Mouse (Mus musculus) olfactory bulb, adult 2 months (tissue): ENCODE measurements around the gene Mlxipl. TPM values are rescaled to one million over a fixed set of nuclear protein-coding genes. Genes with fewer than 3 reads are reported as not detected.
"Not testable (repeated sequence)": the region's sequence is repeated elsewhere in the genome, so short reads cannot be mapped to it uniquely, and the experiment has no call there.

Experiments used
- H3K27ac ChIP-seq: fragments of 200-500 bp; 2 replicates; pipeline ENCODE4 v1.5.1; 2012; ENCODE audit warnings: low read depth, low read length; ENCODE audit not compliant: insufficient read depth
- H3K4me1 ChIP-seq: fragments of 200-500 bp; 2 replicates; pipeline ENCODE4 v1.6.1; 2012; ENCODE audit warnings: low read length; ENCODE audit not compliant: control insufficient read depth, insufficient read depth
- H3K4me3 ChIP-seq: fragments of 200-500 bp; 2 replicates; pipeline ENCODE4 v1.5.1; 2012; ENCODE audit warnings: mild to moderate bottlenecking, low read depth, low read length, moderate library complexity; ENCODE audit not compliant: insufficient read depth
- CTCF ChIP-seq: fragments of 200-500 bp; IDR thresholded peaks from 2 replicates; pipeline ENCODE4 v1.5.1; 2012; ENCODE audit warnings: low read depth, mild to moderate bottlenecking, low read length, moderate library complexity; ENCODE audit not compliant: insufficient read depth
- POLR2A ChIP-seq: fragments of 200-500 bp; IDR thresholded peaks from 2 replicates; pipeline ENCODE4 v1.6.1; 2012; ENCODE audit warnings: mild to moderate bottlenecking, low read depth, low read length, moderate library complexity; ENCODE audit not compliant: insufficient read depth
- WGBS: fragments of 180-500 bp; shearing (Covaris S2); methylation state at CpG from one replicate; pipeline ENCODE4 v1.1.7; 2018; 5-methylcytosine and 5-hydroxymethylcytosine counted together
- polyA plus RNA-seq: library from polyadenylated mRNA; stranded (reverse); fragments of >200 nt; gene quantifications from 2 replicates; pipeline ENCODE4 v1.2.4, GENCODE M21; 2012; ENCODE audit warnings: low replicate concordance; ENCODE audit not compliant: missing spikeins, insufficient read depth, insufficient read length

Mlxipl gene
- polyA plus RNA-seq, 1 experiment, result not detected

- Histone ChIP-seq H3K4me3 (peak overlapping the region; percentile 70), H3K27ac (peak overlapping the region; percentile 61; the same call in 1 of the 2 replicates), H3K4me1 (no peaks in the 10 kb centered on the region)
- TF ChIP-seq CTCF (no peak), POLR2A (no peak)
- WGBS, result under 1% methylated on average over 40 of the region's 40 CpGs
Measured at GRCm38 (mm10) chr5:135064382-135064766, 25.3 kb upstream of the Mlxipl start.

DNA sequence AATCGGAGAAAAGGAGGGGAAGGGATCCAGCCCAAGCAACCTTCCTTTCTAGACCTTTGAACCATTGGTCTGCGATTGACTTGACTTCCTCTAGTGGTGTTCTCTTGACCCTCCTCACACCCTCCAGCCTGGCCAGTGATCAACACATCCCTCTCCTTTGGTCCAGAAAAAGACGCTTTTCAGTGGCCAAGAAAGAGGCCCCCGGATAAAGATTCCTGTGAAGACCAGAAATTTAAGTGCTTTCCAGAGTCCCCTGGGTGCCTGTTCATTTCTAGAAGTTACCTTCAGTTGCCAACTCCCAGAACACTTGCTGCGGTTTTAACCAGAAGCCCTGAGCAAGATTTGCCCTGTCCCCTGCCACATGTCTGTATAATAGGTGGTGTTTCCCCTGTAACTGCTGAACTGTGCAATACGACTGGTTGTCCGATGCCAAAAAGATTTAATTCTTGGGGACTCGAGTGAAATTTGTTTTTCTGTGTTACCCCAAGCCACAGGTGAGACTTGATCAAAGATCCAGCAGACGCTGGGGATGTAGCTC lies 24.7 kb upstream of the Mlxipl start, which contains the start of gene Bud23:
TSS of gene Bud23 (minus strand) at position 51 of the 538 bp plus-strand sequence.
- Histone ChIP-seq H3K27ac (peak within 1 kb of the TSS; percentile 61), H3K4me3 (peak within 1 kb of the TSS; percentile 70)
- WGBS, result 70% methylated on average over 9 of the region's 9 CpGs
- not testable (repeated sequence) for H3K4me1 ChIP-seq

GRCm38 (mm10) chr5:135066008-135066407 lies 23.7 kb upstream of the Mlxipl start:
- Histone ChIP-seq H3K4me1 (no peaks in the 10 kb centered on the region), H3K27ac (no peak overlapping the region), H3K4me3 (no peak overlapping the region)
- 95% methylated on average over 3 of the region's 3 CpGs for WGBS
- TF ChIP-seq CTCF, result no peak
- TF ChIP-seq POLR2A, result no peak

GRCm38 (mm10) chr5:135070448-135070847 lies 19.2 kb upstream of the Mlxipl start:
- 94% methylated on average over 3 of the region's 3 CpGs for WGBS
- H3K27ac ChIP-seq, result no peak overlapping the region

GRCm38 (mm10) chr5:135072061-135072460 lies 17.6 kb upstream of the Mlxipl start:
- H3K4me3 ChIP-seq, result no peak overlapping the region
- H3K27ac ChIP-seq, result no peak overlapping the region
- peaks cover 9% of the 10 kb centered on the region for H3K4me1 ChIP-seq
- no peak for TF ChIP-seq POLR2A
- TF ChIP-seq CTCF, result no peak
- 94% methylated on average over 2 of the region's 2 CpGs for WGBS

More at GRCm38 (mm10) chr5:135070448-135070847, 19.2 kb upstream of the Mlxipl start:
- no peak for TF ChIP-seq CTCF
- no peak for TF ChIP-seq POLR2A
- Histone ChIP-seq H3K4me1 (no peaks in the 10 kb centered on the region), H3K4me3 (no peak overlapping the region)

- Histone ChIP-seq H3K4me3 (no peak overlapping the region), H3K4me1 (peaks cover 12% of the 10 kb centered on the region), H3K27ac (no peak overlapping the region)
- no peak for TF ChIP-seq CTCF
- TF ChIP-seq POLR2A, result no peak
- 79% methylated on average over 6 of the region's 6 CpGs for WGBS
Measured at GRCm38 (mm10) chr5:135072720-135073119, 17.0 kb upstream of the Mlxipl start.

DNA sequence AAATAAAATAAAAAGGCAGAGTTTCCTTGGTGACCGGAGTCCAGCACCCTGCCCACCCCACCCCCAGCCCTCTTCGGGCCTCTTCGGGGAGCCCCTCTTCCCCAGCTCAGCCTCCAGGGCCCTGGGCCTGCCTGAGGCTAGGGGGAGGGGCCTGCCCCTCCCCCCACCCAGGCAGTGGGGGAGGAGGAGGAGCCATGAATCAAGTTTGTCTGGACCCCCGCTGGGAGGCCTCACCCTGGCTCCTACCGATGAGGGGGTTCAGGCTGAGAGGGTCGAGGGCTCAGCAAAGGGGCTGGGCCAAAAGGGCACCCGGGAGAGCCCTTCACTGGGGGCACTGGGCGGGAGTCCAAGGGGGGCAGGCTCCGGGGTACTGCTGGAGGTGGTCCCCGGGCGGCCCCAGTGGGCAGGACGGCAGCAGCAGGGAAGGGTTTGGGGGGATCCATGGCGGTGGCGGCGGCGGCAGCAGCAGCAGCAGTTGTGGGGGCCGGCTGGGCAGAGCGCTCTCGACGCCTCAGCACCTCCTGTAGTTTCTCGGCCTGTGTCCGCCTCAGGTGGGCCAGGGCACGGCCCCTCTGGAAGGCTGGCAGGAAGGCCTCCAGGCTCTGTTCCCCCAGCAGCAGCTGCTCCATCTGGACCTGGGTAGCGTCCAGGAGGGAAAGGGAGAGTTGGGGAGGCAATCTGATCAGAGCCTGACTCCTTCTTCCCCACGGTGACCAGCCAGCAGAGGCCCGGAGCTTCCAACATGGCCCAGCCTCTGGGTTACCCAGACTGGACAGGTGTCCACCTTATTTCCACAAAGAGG lies 16.1 kb upstream of the Mlxipl start:
- 45% methylated on average over 26 of the region's 26 CpGs for WGBS
- Histone ChIP-seq H3K4me3 (no peak overlapping the region), H3K27ac (no peak overlapping the region), H3K4me1 (peaks cover 15% of the 10 kb centered on the region)
- TF ChIP-seq CTCF (no peak), POLR2A (no peak)

DNA sequence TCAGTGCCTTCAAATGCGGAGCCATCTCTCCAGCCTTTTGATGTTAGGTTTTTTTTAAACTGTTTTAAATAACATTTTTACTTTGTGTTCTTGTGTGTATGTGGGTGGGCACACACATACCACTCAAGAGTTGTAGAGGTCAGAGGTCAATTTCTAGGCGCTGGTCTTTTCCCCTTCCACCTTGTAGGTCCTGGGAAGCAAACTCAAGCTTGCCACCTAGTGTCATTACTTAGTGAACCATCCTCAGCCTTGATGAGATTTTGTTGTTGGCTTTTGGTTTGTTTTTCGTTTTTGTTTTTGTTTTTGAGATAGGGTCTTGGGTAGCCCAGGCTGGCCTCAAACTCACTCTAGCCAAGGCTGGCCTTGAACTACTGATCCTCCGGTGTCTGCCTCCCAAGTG lies 14.0 kb upstream of the Mlxipl start:
- H3K27ac ChIP-seq, result no peak overlapping the region
- no peak for TF ChIP-seq CTCF
- no peak overlapping the region for H3K4me3 ChIP-seq
- H3K4me1 ChIP-seq, result peaks cover 15% of the 10 kb centered on the region
- WGBS, result 67% methylated on average over 4 of the region's 4 CpGs

GRCm38 (mm10) chr5:135076368-135076767 lies 13.3 kb upstream of the Mlxipl start:
- WGBS, result 90% methylated on average over 14 of the region's 14 CpGs
- H3K27ac ChIP-seq, result no peak overlapping the region
- no peak for TF ChIP-seq CTCF
- TF ChIP-seq POLR2A, result no peak
- H3K4me3 ChIP-seq, result no peak overlapping the region
- peaks cover 15% of the 10 kb centered on the region for H3K4me1 ChIP-seq
